Mouse (Mus musculus) spleen, adult 2 months (tissue): ENCODE measurements around the gene Tubb4b. TPM values are rescaled to one million over a fixed set of nuclear protein-coding genes. Genes with fewer than 3 reads are reported as not detected.
A peak's percentile ranks its signal among the peaks of the same experiment; 100 is the strongest.

Source experiments
- DNase-seq, 2 experiments: peaks; one replicate each; pipeline versions ENCODE4 v3.0.0 to v3.0.0-alpha.2; 2012 to 2021; ENCODE audit warnings: low spot score in 2 of 2, low read depth in 1 of 2
- H3K27ac ChIP-seq: fragments of 200-500 bp; 2 replicates; pipeline ENCODE4 v1.5.1; 2012; ENCODE audit warnings: low read length, inconsistent platforms; ENCODE audit not compliant: insufficient read depth
- H3K27me3 ChIP-seq: fragments of 200-500 bp; 2 replicates; pipeline ENCODE4 v1.6.1; 2012; ENCODE audit warnings: mild to moderate bottlenecking, moderate library complexity, low read length, inconsistent platforms; ENCODE audit not compliant: control insufficient read depth, insufficient read depth
- H3K36me3 ChIP-seq: fragments of 200-500 bp; 2 replicates; pipeline ENCODE4 v1.6.1; 2012; ENCODE audit warnings: mild to moderate bottlenecking, low read length, inconsistent platforms; ENCODE audit not compliant: control insufficient read depth, insufficient read depth
- H3K4me1 ChIP-seq: fragments of 200-500 bp; 2 replicates; pipeline ENCODE4 v1.6.1; 2011; ENCODE audit warnings: inconsistent platforms; ENCODE audit not compliant: control insufficient read depth, insufficient read depth, insufficient read length
- H3K4me3 ChIP-seq: fragments of 200-500 bp; 2 replicates; pipeline ENCODE4 v1.5.1; 2011; ENCODE audit warnings: mild to moderate bottlenecking, inconsistent platforms; ENCODE audit not compliant: insufficient read depth, insufficient read length; ENCODE audit errors: extremely low read depth
- CTCF ChIP-seq: fragments of 200-500 bp; IDR thresholded peaks from 2 replicates; pipeline ENCODE4 v1.5.1; 2011; ENCODE audit warnings: mild to moderate bottlenecking, inconsistent platforms; ENCODE audit not compliant: insufficient read depth, insufficient read length, insufficient replicate concordance; ENCODE audit errors: extremely low read depth
- POLR2A ChIP-seq: fragments of 200-500 bp; IDR thresholded peaks from 2 replicates; pipeline ENCODE4 v1.6.1; 2011; ENCODE audit warnings: low read depth, low read length, inconsistent platforms
- WGBS: fragments of 180-500 bp; shearing (Covaris S2); methylation state at CpG from one replicate; pipeline ENCODE4 v1.1.7; 2018; 5-methylcytosine and 5-hydroxymethylcytosine counted together
- polyA plus RNA-seq: library from polyadenylated mRNA; depleted of rRNA; stranded (reverse); fragments of >200 nt; gene quantifications from 2 replicates; pipeline ENCODE4 v1.2.3, GENCODE M21; 2012

Gene Tubb4b
- polyA plus RNA-seq, 1 experiment, result 222 TPM

GRCm38 (mm10) chr2:25265897-25266656 is 41.6 kb upstream of the Tubb4b start:
- H3K36me3 ChIP-seq, result peaks cover 5% of the 10 kb centered on the region
- 0 out of 2 replicates have a peak overlapping the region, but pooled peaks have one; percentile 1 for H3K27ac ChIP-seq
- H3K4me1 ChIP-seq, result peaks cover 20% of the 10 kb centered on the region
- WGBS, result 47% methylated on average over 6 of the region's 6 CpGs
- H3K4me3 ChIP-seq, result no peak overlapping the region
- no peak for DNase-seq
- TF ChIP-seq CTCF, result no peak
- no peak for TF ChIP-seq POLR2A
- no peaks in the 10 kb centered on the region for H3K27me3 ChIP-seq

GRCm38 (mm10) chr2:25264851-25265250 is 40.3 kb upstream of the Tubb4b start:
- H3K27me3 ChIP-seq, result no peaks in the 10 kb centered on the region
- H3K4me1 ChIP-seq, result peaks cover 20% of the 10 kb centered on the region
- peaks cover 3% of the 10 kb centered on the region for H3K36me3 ChIP-seq
- no peak overlapping the region for H3K4me3 ChIP-seq
- no peak overlapping the region for H3K27ac ChIP-seq
- no peak for DNase-seq
- TF ChIP-seq POLR2A, result no peak
- 75% methylated on average over 3 of the region's 3 CpGs for WGBS

GRCm38 (mm10) chr2:25264286-25264660 is 39.8 kb upstream of the Tubb4b start:
- TF ChIP-seq CTCF (no peak), POLR2A (no peak)
- no peak for DNase-seq
- no peak overlapping the region for H3K27ac ChIP-seq
- 78% methylated on average over 5 of the region's 5 CpGs for WGBS
- no peak overlapping the region for H3K4me3 ChIP-seq
- H3K27me3 ChIP-seq, result no peaks in the 10 kb centered on the region
- peaks cover 20% of the 10 kb centered on the region for H3K4me1 ChIP-seq
- no peaks in the 10 kb centered on the region; the same call in none of the 2 replicates for H3K36me3 ChIP-seq

GRCm38 (mm10) chr2:25263623-25264285 is 39.3 kb upstream of the Tubb4b start:
- 52% methylated on average over 12 of the region's 12 CpGs for WGBS
- no peak for DNase-seq
- Histone ChIP-seq H3K27me3 (no peaks in the 10 kb centered on the region), H3K36me3 (no peaks in the 10 kb centered on the region; the same call in 1 of the 2 replicates), H3K4me3 (peak overlapping the region; percentile 71; the same call in 1 of the 2 replicates), H3K4me1 (peaks cover 20% of the 10 kb centered on the region), H3K27ac (no peak overlapping the region)
- TF ChIP-seq POLR2A (no peak), CTCF (no peak)

GRCm38 (mm10) chr2:25262795-25263622 is 38.5 kb upstream of the Tubb4b start:
- DNase-seq, result peak in 1 of 2 experiments; percentile 33
- H3K27ac ChIP-seq, result peak overlapping the region; percentile 65
- peak overlapping the region; percentile 71 for H3K4me3 ChIP-seq
- H3K4me1 ChIP-seq, result peaks cover 20% of the 10 kb centered on the region
- H3K36me3 ChIP-seq, result no peaks in the 10 kb centered on the region
- TF ChIP-seq CTCF, result no peak
- TF ChIP-seq POLR2A, result no peak
- under 1% methylated on average over 82 of the region's 82 CpGs for WGBS
- no peaks in the 10 kb centered on the region for H3K27me3 ChIP-seq

- peak; percentile 94 to 97 for DNase-seq
- Histone ChIP-seq H3K4me1 (peaks cover 20% of the 10 kb centered on the region), H3K4me3 (peak within 1 kb of the TSS; percentile 71), H3K27ac (peak within 1 kb of the TSS; percentile 65), H3K27me3 (no peaks in the 10 kb centered on the region), H3K36me3 (no peaks in the 10 kb centered on the region)
- TF ChIP-seq CTCF (no peak), POLR2A (peak; percentile 45; the same call in 1 of the 2 replicates)
- WGBS, result under 1% methylated on average over 39 of the region's 39 CpGs
These were observed 37.8 kb upstream of the Tubb4b start, which contains the start of gene Tprn for GRCm38 (mm10) chr2:25262291-25262767. TSS of gene Tprn (plus strand) at chr2:25262618.
